Mouse (Mus musculus) CD4-positive helper T cell, adult 2 months (primary cell): ENCODE measurements around the gene Syt1.

Source experiments
- DNase-seq: peaks from one replicate; pipeline ENCODE4 v3.0.0-alpha.2; 2012; ENCODE audit warnings: low read depth, missing footprints, low spot score

Syt1 gene

GRCm38 (mm10) chr10:108652831-108653230 is 358.0 kb downstream of the Syt1 start:
- no peak for DNase-seq

- DNase-seq = no peak
Measured at GRCm38 (mm10) chr10:108652066-108652465, 358.7 kb downstream of the Syt1 start.

GRCm38 (mm10) chr10:108649174-108649573 is 361.6 kb downstream of the Syt1 start:
- DNase-seq = no peak

- no peak for DNase-seq
Measured at GRCm38 (mm10) chr10:108643915-108644314, 366.9 kb downstream of the Syt1 start.

- DNase-seq = no peak
Measured at GRCm38 (mm10) chr10:108638095-108638494, 372.7 kb downstream of the Syt1 start.

GRCm38 (mm10) chr10:108636086-108636485 is 374.7 kb downstream of the Syt1 start:
- no peak for DNase-seq

- no peak for DNase-seq
Measured at GRCm38 (mm10) chr10:108635616-108636015, 375.2 kb downstream of the Syt1 start.

- no peak for DNase-seq
Measured at GRCm38 (mm10) chr10:108630841-108631240, 379.9 kb downstream of the Syt1 start.

- no peak for DNase-seq
Measured at GRCm38 (mm10) chr10:108626404-108626803, 384.4 kb downstream of the Syt1 start.

- no peak for DNase-seq
Measured at GRCm38 (mm10) chr10:108623002-108623401, 387.8 kb downstream of the Syt1 start.

GRCm38 (mm10) chr10:108619861-108620260 is 390.9 kb downstream of the Syt1 start:
- no peak for DNase-seq

- no peak for DNase-seq
Measured at GRCm38 (mm10) chr10:108619217-108619616, 391.6 kb downstream of the Syt1 start.

- DNase-seq = no peak
Measured at GRCm38 (mm10) chr10:108610057-108610644, 400.6 kb downstream of the Syt1 start.

GRCm38 (mm10) chr10:108601672-108602412 is 408.9 kb downstream of the Syt1 start:
- no peak for DNase-seq

- DNase-seq = no peak
Measured at GRCm38 (mm10) chr10:108600693-108601092, 410.1 kb downstream of the Syt1 start.

- no peak for DNase-seq
Measured at GRCm38 (mm10) chr10:108597385-108597784, 413.4 kb downstream of the Syt1 start.

GRCm38 (mm10) chr10:108596162-108596927 is 414.4 kb downstream of the Syt1 start:
- DNase-seq = no peak

- DNase-seq = no peak
Measured at GRCm38 (mm10) chr10:108589355-108589754, 421.4 kb downstream of the Syt1 start.

GRCm38 (mm10) chr10:108588924-108589323 is 421.9 kb downstream of the Syt1 start:
- DNase-seq = no peak

GRCm38 (mm10) chr10:108583694-108584093 is 427.1 kb downstream of the Syt1 start:
- DNase-seq = no peak

GRCm38 (mm10) chr10:108582397-108582730 is 428.4 kb downstream of the Syt1 start:
- no peak for DNase-seq

- DNase-seq = no peak
Measured at GRCm38 (mm10) chr10:108581555-108582396, 429.0 kb downstream of the Syt1 start.
